Mouse (Mus musculus): ENCODE results near the gene Ngef.

GRCm38 (mm10) chr1:87472576-87472975 lies 101.1 kb downstream of the Ngef start:
- TF ChIP-seq POLR2A (IDR thresholded peaks at IDR 0.05; ENCODE audit: insufficient read length, low read depth): no peak
- TF ChIP-seq USF1 (IDR thresholded peaks at IDR 0.05; ENCODE audit: low read depth): no peak
- TF ChIP-seq POLR2AphosphoS2 (IDR thresholded peaks at IDR 0.05; ENCODE audit: insufficient read length, low read depth): no peak
- TF ChIP-seq MYOD1 (IDR thresholded peaks at IDR 0.05; ENCODE audit: control insufficient read depth in 1 of 3, insufficient read length in 2 of 3, low read depth in 2 of 3): no peak

Data from myocyte (in vitro differentiated cells).